Mouse (Mus musculus) subcutaneous adipose tissue, adult 2 months (tissue): ENCODE results near the gene Ccdc183. TPM values are rescaled to one million over a fixed set of nuclear protein-coding genes. Genes with fewer than 3 reads are reported as not detected.

ENCODE experiments used
- polyA plus RNA-seq: library from polyadenylated mRNA; depleted of rRNA; stranded (reverse); fragments of >200 nt; gene quantifications from 2 replicates; pipeline ENCODE4 v1.2.3, GENCODE M21; 2012; ENCODE audit warnings: low replicate concordance; rRNA removed

Gene Ccdc183
- polyA plus RNA-seq = not detected in 2 replicates

GRCm38 (mm10) chr2:25617578-25617977, at the start of gene Ccdc183:
Gene Ccdc183, minus strand, starts transcription at chr2:25617678.

DNA sequence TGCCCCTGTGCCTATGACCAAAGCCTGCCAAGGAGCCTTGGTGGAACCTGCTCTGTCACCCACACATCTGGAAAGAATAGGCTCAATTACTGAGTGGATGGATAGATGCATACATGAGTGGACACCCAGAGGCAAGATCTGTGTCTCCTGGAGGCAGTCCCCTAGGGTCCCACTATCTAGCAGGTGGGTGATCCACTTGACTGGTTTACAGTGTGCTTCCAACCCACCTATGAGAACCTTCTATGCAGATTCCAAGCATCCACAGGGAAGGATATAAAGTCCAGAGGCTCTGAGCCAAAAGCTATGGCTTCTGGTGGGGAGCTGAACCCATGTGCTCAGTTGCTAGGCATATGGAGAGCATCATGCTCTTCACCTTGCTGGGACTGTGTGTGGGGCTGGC, 40.2 kb upstream of the Ccdc183 start, which contains the start of gene Lcn5:
Lcn5 (plus strand) TSS at position 301 of the 400 bp plus-strand sequence.

GRCm38 (mm10) chr2:25652902-25653301, 35.4 kb upstream of the Ccdc183 start, which contains the start of gene Lcn8:
Gene Lcn8, plus strand, starts transcription at chr2:25653120.

DNA sequence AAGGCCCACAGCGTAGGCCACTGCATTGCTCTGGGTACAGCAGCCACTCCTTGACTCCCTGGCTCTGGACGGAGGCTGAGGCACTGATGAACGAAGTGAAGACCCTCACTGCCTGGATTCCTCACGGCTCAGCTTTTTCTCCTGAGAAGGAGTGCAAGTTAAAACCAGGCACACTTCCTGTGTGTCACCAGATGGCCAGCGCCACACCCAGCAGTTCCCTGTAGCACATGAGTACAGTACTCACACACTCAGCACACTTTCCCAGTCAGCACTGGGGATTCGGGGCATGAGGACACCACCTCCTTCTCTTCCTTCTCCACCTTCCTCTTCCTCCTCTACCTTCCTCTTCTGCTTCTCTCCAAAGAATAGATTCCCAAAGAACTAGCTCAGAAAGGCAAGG, 10.3 kb upstream of the Ccdc183 start, which contains the start of gene Fcna:
Fcna (minus strand) TSS at position 220 of the 400 bp plus-strand sequence.

DNA sequence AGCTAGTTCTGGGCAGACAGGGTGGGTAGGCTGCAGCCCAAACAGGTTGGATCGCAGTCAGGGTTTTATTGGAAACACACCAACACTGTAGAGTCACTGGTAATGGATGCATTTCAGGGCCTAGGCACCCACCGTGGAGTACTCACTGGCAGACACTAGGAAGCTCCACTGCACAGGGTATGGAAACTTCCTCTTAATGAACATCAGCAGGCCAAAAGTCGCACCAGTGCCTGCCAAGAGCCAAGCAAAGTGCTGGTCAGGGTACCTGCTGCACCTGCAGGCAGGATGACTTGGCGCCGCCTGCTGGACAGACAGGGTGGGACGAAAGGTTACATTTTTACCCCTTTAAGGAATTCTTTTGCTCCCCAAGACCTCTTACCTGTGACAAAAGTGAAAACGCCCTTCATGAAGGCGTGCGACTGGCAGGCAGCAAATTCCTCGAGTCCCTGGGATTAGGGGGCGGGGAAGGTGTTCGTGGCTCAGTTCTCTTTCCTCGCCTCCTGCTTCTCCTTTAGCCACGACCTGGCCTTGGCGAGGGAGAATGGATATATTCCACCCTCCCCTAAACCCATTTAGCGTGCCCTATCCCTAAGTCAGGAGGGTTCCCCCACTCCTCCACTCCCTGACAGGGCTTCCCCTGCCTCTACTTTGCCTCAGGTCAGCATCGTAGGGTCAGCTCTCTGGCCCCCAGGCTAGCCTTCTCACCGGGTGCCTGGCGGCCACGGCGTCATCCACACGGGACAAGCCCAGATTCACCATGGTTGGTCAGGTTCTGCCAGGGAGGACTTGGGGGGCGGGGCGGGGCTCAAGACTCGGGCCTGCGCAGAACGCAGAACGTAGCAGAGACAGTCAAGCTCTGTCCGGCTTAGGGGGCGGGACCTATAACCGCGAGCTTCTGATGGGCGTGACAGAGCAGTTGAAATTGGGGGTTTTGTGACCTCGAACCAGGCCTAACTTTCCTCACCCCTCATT, 4.0 kb upstream of the Ccdc183 start, which contains the start of gene Tmem141:
Tmem141 (minus strand) TSS at position 777 of the 972 bp plus-strand sequence.

DNA sequence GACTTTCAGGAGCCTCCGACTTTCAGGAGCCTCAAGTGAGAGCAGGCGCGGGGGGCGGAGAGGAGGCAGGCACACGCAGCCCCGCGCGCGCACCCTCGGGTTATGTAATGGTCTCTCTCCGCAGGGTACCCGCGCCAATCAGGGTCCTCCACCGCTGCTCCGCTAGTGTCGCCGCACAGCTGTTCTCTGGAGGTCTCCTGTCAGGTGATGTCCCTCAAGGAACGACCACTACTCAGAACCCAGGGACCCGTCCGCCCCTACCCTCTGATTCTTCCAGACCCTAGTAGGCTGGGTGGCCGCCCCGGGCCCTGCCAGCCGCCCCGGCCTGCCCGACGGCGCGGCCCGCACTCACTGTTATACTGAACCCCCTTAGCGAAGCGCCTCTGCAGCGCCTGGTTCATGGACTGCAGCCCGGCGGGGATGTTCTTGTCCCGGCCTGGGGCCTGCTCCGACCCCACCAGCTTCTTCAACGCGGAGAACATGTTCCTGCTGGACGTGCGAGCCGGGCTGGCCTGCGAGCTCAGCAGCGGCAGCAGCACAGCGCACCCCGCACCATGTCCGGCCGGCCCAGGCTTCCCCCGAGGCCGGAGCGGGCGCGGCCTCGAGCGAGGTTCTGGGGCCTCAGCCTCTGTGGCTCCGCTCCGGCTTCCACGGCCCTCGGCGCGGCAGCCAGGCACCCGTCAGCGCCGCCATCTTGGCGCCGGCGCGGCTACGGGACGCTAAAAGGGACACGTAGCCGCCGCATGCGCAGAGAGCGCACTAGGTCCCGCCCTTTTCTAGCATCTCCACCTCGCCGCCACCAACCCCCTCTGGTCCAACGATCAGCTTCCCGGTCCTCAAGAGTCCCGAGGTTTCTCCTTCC, 9.5 kb downstream of the Ccdc183 start, which contains the start of gene Rabl6:
Rabl6 (minus strand) TSS at position 761 of the 862 bp plus-strand sequence.

GRCm38 (mm10) chr2:25581294-25581864, 36.1 kb downstream of the Ccdc183 start, which contains the start of gene Ajm1:
Gene Ajm1, minus strand, starts transcription at chr2:25581757.

GRCm38 (mm10) chr2:25574579-25575431, 42.7 kb downstream of the Ccdc183 start, which contains the start of the genes Mamdc4 and Phpt1:
Gene Mamdc4, minus strand, starts transcription at chr2:25574845.
Gene Phpt1, minus strand, starts transcription at chr2:25575224.

Other genes with a start within 250 kb of the Ccdc183 start
- gene Sapcd2, start 245.4 kb downstream of the Ccdc183 start, polyA plus RNA-seq = 0.57 and 7.9 TPM in 2 replicates
- 78.1 and 108 TPM in 2 replicates for gene Entpd2, start 221.8 kb downstream of the Ccdc183 start, polyA plus RNA-seq
- 272 and 300 TPM in 2 replicates for gene Npdc1, start 218.3 kb downstream of the Ccdc183 start, polyA plus RNA-seq
- 0.62 and 0.96 TPM in 2 replicates for gene Fut7, start 194.4 kb downstream of the Ccdc183 start, polyA plus RNA-seq
- 41.7 and 62.8 TPM in 2 replicates for gene Abca2, start 189.0 kb downstream of the Ccdc183 start, polyA plus RNA-seq
- 1.8 and 3.2 TPM in 2 replicates for gene Clic3, start 160.8 kb downstream of the Ccdc183 start, polyA plus RNA-seq
- gene Paxx, start 156.6 kb downstream of the Ccdc183 start, polyA plus RNA-seq = 79.2 and 84.7 TPM in 2 replicates
- gene Ptgds, start 147.6 kb downstream of the Ccdc183 start, polyA plus RNA-seq = 1.2 and 6.5 TPM in 2 replicates
- gene Lcn12, start 123.8 kb downstream of the Ccdc183 start, polyA plus RNA-seq = 0.33 TPM in 1 of 2 replicates, not detected in the other
- 27.6 and 47.3 TPM in 2 replicates for gene Fbxw5, start 116.9 kb downstream of the Ccdc183 start, polyA plus RNA-seq
- 5.9 and 7.9 TPM in 2 replicates for gene C8g, start 116.0 kb downstream of the Ccdc183 start, polyA plus RNA-seq
- 13.9 and 22.5 TPM in 2 replicates for gene Traf2, start 70.7 kb downstream of the Ccdc183 start, polyA plus RNA-seq
- 127 and 142 TPM in 2 replicates for gene Edf1, start 59.8 kb downstream of the Ccdc183 start, polyA plus RNA-seq
- gene Mamdc4, start 42.8 kb downstream of the Ccdc183 start, polyA plus RNA-seq = 1.8 and 5.5 TPM in 2 replicates
- 48.6 and 87.4 TPM in 2 replicates for gene Phpt1, start 42.5 kb downstream of the Ccdc183 start, polyA plus RNA-seq
- 0.37 and 2.6 TPM in 2 replicates for gene Ajm1, start 35.9 kb downstream of the Ccdc183 start, polyA plus RNA-seq
- gene Rabl6, start 9.2 kb downstream of the Ccdc183 start, polyA plus RNA-seq = 52.3 and 88.3 TPM in 2 replicates
- gene Tmem141, start 4.3 kb upstream of the Ccdc183 start, polyA plus RNA-seq = 31.8 and 53.1 TPM in 2 replicates
- gene Fcna, start 10.4 kb upstream of the Ccdc183 start, polyA plus RNA-seq = 16.8 and 21.3 TPM in 2 replicates
- gene Lcn8, start 35.4 kb upstream of the Ccdc183 start, polyA plus RNA-seq = 0.64 and 5.5 TPM in 2 replicates
- gene Lcn5, start 40.3 kb upstream of the Ccdc183 start, polyA plus RNA-seq = 0.52 and 3.7 TPM in 2 replicates
- 0.78 TPM in 1 of 2 replicates, not detected in the other for gene Lcn6, start 59.1 kb upstream of the Ccdc183 start, polyA plus RNA-seq
- 0.24 and 0.62 TPM in 2 replicates for gene Lcn10, start 65.0 kb upstream of the Ccdc183 start, polyA plus RNA-seq
- gene Obp2a, start 82.4 kb upstream of the Ccdc183 start, polyA plus RNA-seq = not detected in 2 replicates
- 48.0 and 66.2 TPM in 2 replicates for gene Bmyc, start 89.1 kb upstream of the Ccdc183 start, polyA plus RNA-seq
- gene Obp2b, start 119.3 kb upstream of the Ccdc183 start, polyA plus RNA-seq = not detected in 2 replicates
- gene Lcn3, start 147.9 kb upstream of the Ccdc183 start, polyA plus RNA-seq = not detected in 2 replicates
- not detected in 2 replicates for gene Lcn11, start 159.3 kb upstream of the Ccdc183 start, polyA plus RNA-seq
- not detected in 2 replicates for gene Gm13539, start 164.6 kb upstream of the Ccdc183 start, polyA plus RNA-seq
- gene Glt6d1, start 198.2 kb upstream of the Ccdc183 start, polyA plus RNA-seq = not detected in 2 replicates
- gene Lcn9, start 205.5 kb upstream of the Ccdc183 start, polyA plus RNA-seq = 0.44 and 2.1 TPM in 2 replicates
- not detected in 2 replicates for gene Sohlh1, start 229.6 kb upstream of the Ccdc183 start, polyA plus RNA-seq
- 1.5 and 1.7 TPM in 2 replicates for gene Kcnt1, start 246.1 kb upstream of the Ccdc183 start, polyA plus RNA-seq